Mouse (Mus musculus): Measurements from ENCODE around the gene H2-Q1. TPM values are rescaled to one million over a fixed set of nuclear protein-coding genes. Genes with fewer than 3 reads are reported as not detected.
"Not testable (repeated sequence)": the region's sequence is repeated elsewhere in the genome, so short reads cannot be mapped to it uniquely, and the experiment has no call there.

Gene H2-Q1
- total RNA-seq (2017): 0.05 TPM in 1 of 2 replicates, not detected in the other

- no peak for ATAC-seq (replicated peaks; ENCODE audit: low read depth, poor library complexity, severe bottlenecking)
These were observed at the start of gene H2-Q1 for GRCm38 (mm10) chr17:35320327-35321081. H2-Q1 (plus strand) TSS chr17:35320405.

- no peak for ATAC-seq (replicated peaks; ENCODE audit: low read depth, poor library complexity, severe bottlenecking)
These were observed 48.0 kb upstream of the H2-Q1 start for GRCm38 (mm10) chr17:35272249-35272648.

GRCm38 (mm10) chr17:35274770-35275169 lies 45.4 kb upstream of the H2-Q1 start:
- ATAC-seq (replicated peaks; ENCODE audit: low read depth, poor library complexity, severe bottlenecking): peak; percentile 87

GRCm38 (mm10) chr17:35276304-35276864 lies 43.8 kb upstream of the H2-Q1 start:
- no peak for ATAC-seq (replicated peaks; ENCODE audit: low read depth, poor library complexity, severe bottlenecking)

- no peak for ATAC-seq (replicated peaks; ENCODE audit: low read depth, poor library complexity, severe bottlenecking)
These were observed 42.2 kb upstream of the H2-Q1 start for GRCm38 (mm10) chr17:35278049-35278448.

- ATAC-seq (replicated peaks; ENCODE audit: low read depth, poor library complexity, severe bottlenecking): no peak
These were observed 41.1 kb upstream of the H2-Q1 start for GRCm38 (mm10) chr17:35278957-35279688.

- no peak for ATAC-seq (replicated peaks; ENCODE audit: low read depth, poor library complexity, severe bottlenecking)
These were observed 39.9 kb upstream of the H2-Q1 start for GRCm38 (mm10) chr17:35280276-35280675.

GRCm38 (mm10) chr17:35285431-35285830 lies 34.8 kb upstream of the H2-Q1 start:
- no peak for ATAC-seq (replicated peaks; ENCODE audit: low read depth, poor library complexity, severe bottlenecking)

- ATAC-seq (replicated peaks; ENCODE audit: low read depth, poor library complexity, severe bottlenecking): peak; percentile 60; the same call in 1 of the 2 replicates
These were observed 24.4 kb upstream of the H2-Q1 start for GRCm38 (mm10) chr17:35295796-35296195.

GRCm38 (mm10) chr17:35300261-35300945 lies 19.8 kb upstream of the H2-Q1 start:
- not testable (repeated sequence) for ATAC-seq (replicated peaks; ENCODE audit: low read depth, poor library complexity, severe bottlenecking)

- peak; percentile 87 for ATAC-seq (replicated peaks; ENCODE audit: low read depth, poor library complexity, severe bottlenecking)
These were observed 18.5 kb upstream of the H2-Q1 start for GRCm38 (mm10) chr17:35301645-35302258.

GRCm38 (mm10) chr17:35303271-35303670 lies 16.9 kb upstream of the H2-Q1 start:
- no peak for ATAC-seq (replicated peaks; ENCODE audit: low read depth, poor library complexity, severe bottlenecking)

GRCm38 (mm10) chr17:35303756-35304350 lies 16.4 kb upstream of the H2-Q1 start:
- no peak for ATAC-seq (replicated peaks; ENCODE audit: low read depth, poor library complexity, severe bottlenecking)

- no peak for ATAC-seq (replicated peaks; ENCODE audit: low read depth, poor library complexity, severe bottlenecking)
These were observed 15.7 kb upstream of the H2-Q1 start for GRCm38 (mm10) chr17:35304478-35304877.

- not testable (repeated sequence) for ATAC-seq (replicated peaks; ENCODE audit: low read depth, poor library complexity, severe bottlenecking)
These were observed 15.3 kb upstream of the H2-Q1 start for GRCm38 (mm10) chr17:35304921-35305320.

GRCm38 (mm10) chr17:35318671-35319070 lies 1.5 kb upstream of the H2-Q1 start:
- ATAC-seq (replicated peaks; ENCODE audit: low read depth, poor library complexity, severe bottlenecking): no peak

- peak; percentile 63; the same call in 1 of the 2 replicates for ATAC-seq (replicated peaks; ENCODE audit: low read depth, poor library complexity, severe bottlenecking)
These were observed 4.9 kb downstream of the H2-Q1 start for GRCm38 (mm10) chr17:35325124-35325523.

GRCm38 (mm10) chr17:35326000-35326399 lies 5.8 kb downstream of the H2-Q1 start:
- not testable (repeated sequence) for ATAC-seq (replicated peaks; ENCODE audit: low read depth, poor library complexity, severe bottlenecking)

- not testable (repeated sequence) for ATAC-seq (replicated peaks; ENCODE audit: low read depth, poor library complexity, severe bottlenecking)
These were observed 9.5 kb downstream of the H2-Q1 start for GRCm38 (mm10) chr17:35329714-35330113.
